ENCODE assay signal across 8 mouse cellular contexts in the genomic region with DNA sequence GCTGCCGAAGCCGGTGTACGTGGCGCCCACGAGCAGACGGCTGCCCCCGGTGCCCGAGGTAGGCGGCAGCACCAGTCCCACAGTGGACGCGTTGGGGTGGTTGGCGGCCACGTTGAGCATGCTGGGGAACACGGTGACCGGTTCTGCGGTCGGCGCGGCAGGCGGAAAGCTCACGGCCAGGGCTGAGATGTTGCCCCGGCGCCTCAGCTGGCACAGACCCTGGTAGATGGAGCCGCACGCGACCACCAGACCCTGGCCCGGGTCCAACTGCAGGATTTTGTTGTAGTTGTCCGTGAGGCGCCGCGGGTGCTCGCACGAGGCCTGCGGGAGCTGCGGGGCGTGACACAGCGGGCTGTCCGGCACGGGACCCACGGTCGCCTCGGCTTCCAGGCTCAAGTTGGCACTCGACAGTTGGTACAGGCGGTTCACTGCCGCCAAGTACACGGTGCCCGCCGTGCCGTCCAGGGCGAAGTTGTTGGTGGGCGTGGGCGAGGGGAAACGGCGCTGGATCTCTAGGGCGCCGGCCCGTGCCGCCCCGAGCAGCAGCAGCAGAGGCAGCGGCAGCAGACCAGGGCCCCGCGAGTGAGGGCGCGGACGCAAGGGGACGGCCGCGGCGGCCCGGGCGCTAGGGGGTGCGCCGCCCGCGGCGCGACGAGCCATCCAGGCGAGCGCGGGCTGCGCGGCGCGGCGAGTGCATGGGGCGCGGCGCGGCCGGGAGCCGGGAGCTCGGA. TPM values are rescaled to one million over a fixed set of nuclear protein-coding genes. Genes with fewer than 3 reads are reported as not detected.
DNase-seq lines count a peak whose midpoint lies in the region.
"Had no signal": no experiment of that assay in that cellular context is flagged by ENCODE, and none has a peak within 500 bp of the region (broad histone marks: within the 10 kb centered on the region; RNA-seq: fewer than 3 reads in every experiment).

No protein-coding gene starts in this region.

- H3K36me3 ChIP-seq in hindbrain, embryonic 10.5 days = no peaks in the 10 kb centered on the region

- H3K9me3 ChIP-seq in hindbrain, embryonic 10.5 days = no peaks in the 10 kb centered on the region

- intact Hi-C loops in left cerebral cortex, postnatal 4 days (cut with DNase I) = no loop called here

- H3K4me1 ChIP-seq in hindbrain, embryonic 10.5 days (replicated peaks) = peaks cover 89% of the 10 kb centered on the region

- WGBS in hindbrain, embryonic 10.5 days = 1% methylated on average over 93 of the region's 93 CpGs

- peaks cover 78% of the 10 kb centered on the region for H3K27me3 ChIP-seq in hindbrain, embryonic 10.5 days (ENCODE audit: insufficient read depth, poor library complexity, severe bottlenecking)

- peak overlapping the region; percentile 60 for H3K4me3 ChIP-seq in hindbrain, embryonic 10.5 days

- peak overlapping the region; percentile 81 for H3K27ac ChIP-seq in hindbrain, embryonic 10.5 days

- peak; percentile 63 for DNase-seq in left cerebral cortex, postnatal 4 days
- no peak for DNase-seq in left cerebral cortex, adult 18-20 months (ENCODE audit: low spot score in 2 of 2)
- peak; percentile 52 for DNase-seq in Muller cell, postnatal 12 days (ENCODE audit: inconsistent ontology term)
- DNase-seq in cerebellum, adult 9-11 months = peak; percentile 68
- DNase-seq in hindbrain, embryonic 10.5 days (ENCODE audit: low spot score) = peak; percentile 43
- peak; percentile 70 for DNase-seq in lung, postnatal 10 days
- DNase-seq in urinary bladder, postnatal 25 days (ENCODE audit: low spot score) = peak; percentile 25

RNA-seq across cellular contexts. Expression of gene Plxnd1, which starts 0.5 kb away (rescaled TPM):
- total RNA-seq in left cerebral cortex, postnatal 4 days (2021) = 100 to 1,000 TPM; 167 to 181 TPM
- total RNA-seq in left cerebral cortex, adult 18-20 months (2021) = 100 to 1,000 TPM; 103 to 123 TPM
- 24.6 and 28.5 TPM in 2 replicates for polyA plus RNA-seq in hindbrain, embryonic 10.5 days (2016; fragmentation: Nextera tagmentation; extraction: Ambion mirVana)

RNA-seq across cellular contexts. Expression of gene H1foo, which starts 49.6 kb away (rescaled TPM):
- not detected for total RNA-seq in left cerebral cortex, postnatal 4 days (2021)
- total RNA-seq in left cerebral cortex, adult 18-20 months (2021) = not detected
- not detected in 2 replicates for polyA plus RNA-seq in hindbrain, embryonic 10.5 days (2016; fragmentation: Nextera tagmentation; extraction: Ambion mirVana)
- total RNA-seq: gastrocnemius, adult 8-10 months had no signal

Comparison
In these comparisons a context has a peak if more than half of its experiments do, and no peak if none do; other contexts are left out.
1. DNase-seq: peak in left cerebral cortex, postnatal 4 days (single experiment), Muller cell, postnatal 12 days (single experiment), cerebellum, adult 9-11 months (single experiment), hindbrain, embryonic 10.5 days (single experiment), lung, postnatal 10 days (single experiment) and urinary bladder, postnatal 25 days (single experiment); none in left cerebral cortex, adult 18-20 months (0 of 2).